Mouse (Mus musculus): ENCODE data around the gene Ppp1r21. TPM values are rescaled to one million over a fixed set of nuclear protein-coding genes. Genes with fewer than 3 reads are reported as not detected.

Gene Ppp1r21
- polyA plus RNA-seq, 1 experiment from 2014 or later, result 29.5 TPM

DNA sequence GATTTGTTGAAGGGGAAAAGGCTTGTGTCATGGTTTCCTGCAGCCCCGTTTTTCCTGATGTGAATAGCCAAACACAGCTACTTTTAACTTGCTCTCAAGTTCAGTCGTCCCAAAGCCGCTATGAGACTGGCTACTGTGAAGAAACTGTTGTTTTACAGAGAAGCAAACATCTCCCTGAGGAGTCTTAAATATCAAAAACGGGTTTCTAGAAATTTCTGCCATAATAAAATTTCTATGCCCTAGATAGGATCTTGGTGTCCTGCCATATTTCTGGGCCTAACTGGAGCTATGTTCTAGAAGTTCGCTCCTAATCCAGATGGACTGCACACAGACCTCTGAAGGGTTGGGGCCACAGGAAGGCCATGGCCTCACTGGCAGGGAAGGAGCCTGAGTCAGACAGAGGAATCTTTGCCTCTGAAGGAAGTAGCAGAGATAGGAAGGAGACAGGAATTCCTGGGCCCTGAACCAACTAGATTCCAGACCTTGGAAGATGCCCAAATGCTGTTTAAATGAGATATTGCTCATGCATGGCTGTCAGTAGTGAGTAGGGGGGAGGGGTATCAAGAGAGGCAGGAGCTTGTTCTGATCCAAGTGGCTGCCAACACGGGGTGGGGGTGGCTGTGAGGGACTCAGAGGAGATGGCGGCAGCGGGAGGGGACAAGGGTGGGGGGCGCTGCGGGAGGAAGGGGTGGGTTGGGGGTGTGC is 98.9 kb downstream of the Ppp1r21 start:
- no peak for DNase-seq (ENCODE audit: low spot score)
- Histone ChIP-seq H3K4me1 (replicated peaks; ENCODE audit: control insufficient read depth, insufficient read depth, low read length) (peaks cover 58% of the 10 kb centered on the region), H3K9me3 (ENCODE audit: control insufficient read depth, low read length) (no peaks in the 10 kb centered on the region), H3K4me2 (ENCODE audit: low read length) (peak overlapping the region; percentile 40), H3K9ac (ENCODE audit: low read length) (no peak overlapping the region), H3K4me3 (ENCODE audit: low read depth, low read length) (no peak overlapping the region), H3K27me3 (replicated peaks; ENCODE audit: control insufficient read depth, insufficient read depth, low read length) (no peaks in the 10 kb centered on the region), H3K36me3 (ENCODE audit: control insufficient read depth, insufficient read depth, low read length) (peaks cover 2% of the 10 kb centered on the region; the same call in 1 of the 2 replicates), H3K27ac (ENCODE audit: low read depth) (peak overlapping the region; percentile 90)
- 34% methylated on average over 8 of the region's 10 CpGs for whole genome bisulfite sequencing
- ATAC-seq (replicated peaks; ENCODE audit: low FRiP score, low TSS enrichment, low read depth), result peak; percentile 32; the same call in 1 of the 2 replicates

DNA sequence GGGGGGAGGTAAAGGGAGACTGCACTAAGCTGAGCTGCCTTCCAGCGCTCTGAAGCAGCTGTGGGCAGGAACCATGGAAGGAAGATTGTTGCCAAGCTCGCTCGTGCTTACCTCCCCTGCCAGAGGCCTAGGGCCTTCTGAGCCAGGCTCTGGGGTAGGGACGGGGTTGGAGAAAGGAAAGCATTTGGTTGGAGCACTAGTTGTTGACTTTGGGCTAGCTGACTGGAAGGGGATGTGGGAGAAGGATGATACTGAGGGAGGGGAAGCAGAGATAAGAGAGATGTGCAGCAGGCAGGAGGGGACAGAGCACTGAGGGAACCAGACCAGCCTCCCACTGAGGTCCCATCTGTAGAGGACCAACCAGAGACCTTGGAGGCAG is 99.5 kb downstream of the Ppp1r21 start:
- H3K9ac ChIP-seq (ENCODE audit: low read length), result no peak overlapping the region

DNA sequence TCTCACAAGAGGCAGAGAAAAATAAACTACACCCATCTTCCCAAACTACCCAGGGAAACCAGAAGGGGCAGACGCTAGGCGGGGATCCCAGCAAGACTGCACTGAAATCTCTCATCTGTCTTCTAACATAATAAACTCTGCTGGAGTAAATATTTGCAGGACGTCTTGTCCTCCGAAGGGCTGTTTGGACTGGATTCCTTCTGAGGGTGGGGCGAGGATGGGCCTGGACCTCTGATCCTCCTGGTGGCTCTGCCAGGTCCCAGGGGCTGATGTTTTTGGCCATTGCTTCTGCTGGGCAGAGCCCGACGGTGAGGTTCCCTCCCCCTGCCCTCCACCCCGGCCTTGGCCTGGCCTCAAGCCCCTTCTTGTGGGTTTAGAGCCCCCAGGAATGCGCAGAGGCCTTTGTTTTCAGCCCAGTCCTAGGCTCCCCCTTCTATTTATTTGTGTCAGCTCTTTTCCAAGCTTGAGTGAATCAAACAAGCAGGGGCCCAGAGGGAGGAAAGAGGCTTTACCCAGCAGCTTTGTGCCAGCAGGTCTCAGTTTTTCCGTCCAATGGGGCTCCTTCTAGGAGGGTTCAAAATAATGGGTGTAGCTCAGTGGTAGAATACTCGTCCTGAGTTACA is 100.1 kb downstream of the Ppp1r21 start:
- Histone ChIP-seq H3K4me1 (replicated peaks; ENCODE audit: control insufficient read depth, insufficient read depth, low read length) (peaks cover 58% of the 10 kb centered on the region), H3K27me3 (replicated peaks; ENCODE audit: control insufficient read depth, insufficient read depth, low read length) (no peaks in the 10 kb centered on the region), H3K4me2 (ENCODE audit: low read length) (peak overlapping the region; percentile 40), H3K27ac (ENCODE audit: low read depth) (peak overlapping the region; percentile 90), H3K9me3 (ENCODE audit: control insufficient read depth, low read length) (no peaks in the 10 kb centered on the region), H3K36me3 (ENCODE audit: control insufficient read depth, insufficient read depth, low read length) (peaks cover 4% of the 10 kb centered on the region; the same call in 1 of the 2 replicates), H3K4me3 (ENCODE audit: low read depth, low read length) (no peak overlapping the region), H3K9ac (ENCODE audit: low read length) (peak overlapping the region; percentile 29; the same call in 1 of the 2 replicates)
- DNase-seq (ENCODE audit: low spot score) (peak; percentile 74), ATAC-seq (replicated peaks; ENCODE audit: low FRiP score, low TSS enrichment, low read depth) (peak; percentile 72)
- WGBS, result 9% methylated on average over 11 of the region's 11 CpGs

More for the DNA sequence above, 99.5 kb downstream of the Ppp1r21 start:
- peak overlapping the region; percentile 90 for H3K27ac ChIP-seq (ENCODE audit: low read depth)
- H3K27me3 ChIP-seq (replicated peaks; ENCODE audit: control insufficient read depth, insufficient read depth, low read length), result no peaks in the 10 kb centered on the region
- DNase-seq (ENCODE audit: low spot score), result peak; percentile 67
- peak; percentile 32 for ATAC-seq (replicated peaks; ENCODE audit: low FRiP score, low TSS enrichment, low read depth)
- no peak overlapping the region for H3K4me3 ChIP-seq (ENCODE audit: low read depth, low read length)
- no peaks in the 10 kb centered on the region for H3K9me3 ChIP-seq (ENCODE audit: control insufficient read depth, low read length)
- peak overlapping the region; percentile 40 for H3K4me2 ChIP-seq (ENCODE audit: low read length)
- peaks cover 2% of the 10 kb centered on the region; the same call in 1 of the 2 replicates for H3K36me3 ChIP-seq (ENCODE audit: control insufficient read depth, insufficient read depth, low read length)
- 6% methylated on average over 4 of the region's 4 CpGs for WGBS
- H3K4me1 ChIP-seq (replicated peaks; ENCODE audit: control insufficient read depth, insufficient read depth, low read length), result peaks cover 58% of the 10 kb centered on the region

DNA sequence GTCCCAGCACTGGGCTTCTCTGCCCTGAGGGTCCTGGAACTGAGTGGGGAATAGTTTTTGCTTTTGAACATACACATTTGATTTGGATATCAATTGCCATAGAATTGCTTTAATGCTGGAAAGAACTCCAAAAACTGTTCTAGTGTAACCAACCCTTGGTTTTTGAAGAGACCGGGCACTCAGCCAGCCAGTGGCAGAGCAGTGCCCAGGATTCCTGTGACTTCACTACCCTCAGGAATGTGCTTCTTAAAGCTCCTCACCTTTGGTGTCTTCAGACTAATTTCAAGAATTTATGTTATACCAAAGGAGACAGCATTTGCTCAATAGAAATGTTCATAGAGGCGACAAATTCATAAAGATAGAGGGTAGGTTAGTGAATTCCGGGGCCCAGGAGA is 100.6 kb downstream of the Ppp1r21 start:
- WGBS, result 74% methylated on average over 3 of the region's 3 CpGs
- Histone ChIP-seq H3K4me2 (ENCODE audit: low read length) (peak overlapping the region; percentile 40), H3K27ac (ENCODE audit: low read depth) (peak overlapping the region; percentile 90), H3K4me3 (ENCODE audit: low read depth, low read length) (no peak overlapping the region), H3K4me1 (replicated peaks; ENCODE audit: control insufficient read depth, insufficient read depth, low read length) (peaks cover 56% of the 10 kb centered on the region), H3K9me3 (ENCODE audit: control insufficient read depth, low read length) (no peaks in the 10 kb centered on the region), H3K36me3 (ENCODE audit: control insufficient read depth, insufficient read depth, low read length) (peaks cover 9% of the 10 kb centered on the region), H3K9ac (ENCODE audit: low read length) (no peak overlapping the region), H3K27me3 (replicated peaks; ENCODE audit: control insufficient read depth, insufficient read depth, low read length) (no peaks in the 10 kb centered on the region)
- ATAC-seq (replicated peaks; ENCODE audit: low FRiP score, low TSS enrichment, low read depth) (no peak), DNase-seq (ENCODE audit: low spot score) (no peak)

DNA sequence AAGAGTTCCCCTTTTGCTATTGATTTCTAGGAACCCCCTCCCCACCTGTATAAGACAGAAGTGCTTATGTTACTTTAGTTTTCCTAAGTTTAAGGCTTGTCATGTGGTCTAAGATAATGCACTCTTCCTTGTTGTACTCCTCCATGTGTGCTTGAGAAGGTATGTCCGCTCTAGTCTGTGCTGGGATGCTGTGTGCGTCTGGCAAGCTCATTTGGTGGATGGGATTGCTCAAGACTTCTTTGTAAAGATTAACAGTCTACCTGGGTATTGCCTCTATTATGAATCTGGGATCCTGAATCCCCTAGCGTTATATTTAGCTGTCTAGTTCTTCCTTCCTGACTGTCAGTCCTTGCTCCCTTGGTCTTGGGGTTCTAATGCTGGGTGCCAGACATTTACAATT is 102.7 kb downstream of the Ppp1r21 start:
- ATAC-seq (replicated peaks; ENCODE audit: low FRiP score, low TSS enrichment, low read depth), result no peak
- no peaks in the 10 kb centered on the region for H3K27me3 ChIP-seq (replicated peaks; ENCODE audit: control insufficient read depth, insufficient read depth, low read length)
- no peak overlapping the region for H3K27ac ChIP-seq (ENCODE audit: low read depth)
- H3K4me3 ChIP-seq (ENCODE audit: low read depth, low read length), result no peak overlapping the region
- no peak for DNase-seq (ENCODE audit: low spot score)
- H3K4me1 ChIP-seq (replicated peaks; ENCODE audit: control insufficient read depth, insufficient read depth, low read length), result peaks cover 35% of the 10 kb centered on the region
- H3K9ac ChIP-seq (ENCODE audit: low read length), result no peak overlapping the region
- H3K9me3 ChIP-seq (ENCODE audit: control insufficient read depth, low read length), result no peaks in the 10 kb centered on the region
- peaks cover 25% of the 10 kb centered on the region for H3K36me3 ChIP-seq (ENCODE audit: control insufficient read depth, insufficient read depth, low read length)
- WGBS, result 87% methylated on average over 3 of the region's 3 CpGs
- H3K4me2 ChIP-seq (ENCODE audit: low read length), result no peak overlapping the region

DNA sequence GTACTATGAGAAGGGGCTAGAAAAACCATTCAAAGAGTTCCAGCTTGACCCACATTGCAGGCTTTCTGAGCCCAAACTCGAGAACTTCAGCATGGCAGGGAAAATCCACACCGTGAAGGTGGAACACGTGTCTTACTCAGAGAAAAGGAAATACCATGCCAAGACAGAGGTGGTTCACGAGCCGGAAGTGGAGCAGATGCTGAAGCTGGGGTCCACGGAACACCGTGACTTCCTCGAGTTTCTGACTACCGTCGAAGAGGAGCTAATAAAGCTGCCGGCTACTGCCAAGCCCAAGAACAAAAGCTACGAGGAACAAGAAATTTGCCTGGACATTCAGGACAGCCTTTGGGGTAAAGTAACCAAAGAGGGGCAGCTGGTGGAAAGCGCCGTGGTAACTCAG is 106.2 kb downstream of the Ppp1r21 start:
- ATAC-seq (replicated peaks; ENCODE audit: low FRiP score, low TSS enrichment, low read depth), result no peak
- Histone ChIP-seq H3K27me3 (replicated peaks; ENCODE audit: control insufficient read depth, insufficient read depth, low read length) (no peaks in the 10 kb centered on the region), H3K4me3 (ENCODE audit: low read depth, low read length) (no peak overlapping the region), H3K9me3 (ENCODE audit: control insufficient read depth, low read length) (no peaks in the 10 kb centered on the region), H3K9ac (ENCODE audit: low read length) (no peak overlapping the region), H3K4me2 (ENCODE audit: low read length) (no peak overlapping the region), H3K36me3 (ENCODE audit: control insufficient read depth, insufficient read depth, low read length) (peaks cover 29% of the 10 kb centered on the region), H3K4me1 (replicated peaks; ENCODE audit: control insufficient read depth, insufficient read depth, low read length) (peaks cover 5% of the 10 kb centered on the region; the same call in 1 of the 2 replicates), H3K27ac (ENCODE audit: low read depth) (no peak overlapping the region)
- no peak for DNase-seq (ENCODE audit: low spot score)
- WGBS, result 79% methylated on average over 14 of the region's 14 CpGs

DNA sequence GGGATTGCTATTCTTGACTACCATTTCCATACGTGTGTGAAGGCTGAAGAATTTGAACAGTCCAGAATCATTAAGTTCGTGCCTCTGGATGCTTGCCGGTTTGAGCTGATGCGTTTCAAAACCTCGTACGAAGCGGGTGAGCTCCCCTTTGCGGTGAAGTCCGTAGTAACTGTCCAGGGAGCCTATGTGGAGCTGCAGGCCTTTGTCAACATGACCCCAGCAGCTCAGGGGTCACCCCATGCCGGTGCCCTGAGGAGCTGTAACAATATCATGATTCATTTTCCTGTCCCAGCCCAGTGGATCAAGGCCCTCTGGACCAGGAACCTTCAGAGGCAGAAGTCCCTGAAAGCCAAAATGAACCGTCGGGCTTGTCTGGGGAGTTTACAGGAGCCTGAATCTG is 106.7 kb downstream of the Ppp1r21 start:
- H3K4me1 ChIP-seq (replicated peaks; ENCODE audit: control insufficient read depth, insufficient read depth, low read length), result peaks cover 3% of the 10 kb centered on the region; the same call in 1 of the 2 replicates
- no peak overlapping the region for H3K27ac ChIP-seq (ENCODE audit: low read depth)
- peak; percentile 51 for DNase-seq (ENCODE audit: low spot score)
- no peak for ATAC-seq (replicated peaks; ENCODE audit: low FRiP score, low TSS enrichment, low read depth)
- no peaks in the 10 kb centered on the region for H3K27me3 ChIP-seq (replicated peaks; ENCODE audit: control insufficient read depth, insufficient read depth, low read length)
- H3K9me3 ChIP-seq (ENCODE audit: control insufficient read depth, low read length), result no peaks in the 10 kb centered on the region
- peaks cover 29% of the 10 kb centered on the region for H3K36me3 ChIP-seq (ENCODE audit: control insufficient read depth, insufficient read depth, low read length)
- no peak overlapping the region for H3K4me3 ChIP-seq (ENCODE audit: low read depth, low read length)
- H3K4me2 ChIP-seq (ENCODE audit: low read length), result no peak overlapping the region
- WGBS, result 51% methylated on average over 12 of the region's 12 CpGs
- H3K9ac ChIP-seq (ENCODE audit: low read length), result no peak overlapping the region

All from intestine, embryonic 14.5 days (tissue).